ENCODE assay signal across 18 mouse cellular contexts in the genomic region with DNA sequence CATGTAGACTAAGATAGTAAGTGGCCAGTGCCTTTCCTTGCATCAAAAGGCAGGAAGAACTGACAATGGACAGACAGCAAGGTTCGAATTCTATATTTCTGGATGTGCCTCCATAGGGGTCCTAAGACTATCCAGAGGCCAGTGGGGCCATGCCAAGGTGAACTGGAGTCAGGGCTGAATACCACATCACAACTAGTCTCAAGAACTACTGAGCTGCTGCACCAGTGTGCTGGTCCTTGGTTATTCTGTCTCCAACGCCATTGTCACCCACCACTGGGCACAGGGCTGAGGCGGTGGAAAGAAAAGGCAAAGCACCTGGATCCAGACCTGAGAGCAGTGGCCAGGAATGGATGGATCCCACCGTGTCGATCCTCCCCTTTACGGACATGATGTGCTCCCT. TPM values are rescaled to one million over a fixed set of nuclear protein-coding genes. Genes with fewer than 3 reads are reported as not detected.
"Had no signal": no experiment of that assay in that cellular context is flagged by ENCODE, and none has a peak within 500 bp of the region (broad histone marks: within the 10 kb centered on the region; RNA-seq: fewer than 3 reads in every experiment).

No protein-coding gene starts in this region.

- H3K9me3 ChIP-seq: liver, embryonic 15.5 days; lung, embryonic 15.5 days; megakaryocyte, embryonic 14.5 days; midbrain, embryonic 13.5 days; midbrain, embryonic 15.5 days; neural tube, embryonic 12.5 days; stomach, embryonic 15.5 days had no signal

- H3K4me3 ChIP-seq: liver, embryonic 15.5 days; lung, embryonic 15.5 days; megakaryocyte, embryonic 14.5 days; midbrain, embryonic 13.5 days; midbrain, embryonic 15.5 days; neural tube, embryonic 12.5 days; stomach, embryonic 15.5 days had no signal

- H3K4me1 ChIP-seq: lung, embryonic 15.5 days; midbrain, embryonic 13.5 days; midbrain, embryonic 15.5 days; neural tube, embryonic 12.5 days; stomach, embryonic 15.5 days had no signal

- H3K4me2 ChIP-seq: liver, embryonic 15.5 days; lung, embryonic 15.5 days; midbrain, embryonic 11.5 days; midbrain, embryonic 13.5 days; midbrain, embryonic 15.5 days; neural tube, embryonic 12.5 days; stomach, embryonic 15.5 days had no signal

- H3K27me3 ChIP-seq: liver, embryonic 15.5 days; lung, embryonic 15.5 days; megakaryocyte, embryonic 14.5 days; midbrain, embryonic 13.5 days; midbrain, embryonic 15.5 days; neural tube, embryonic 12.5 days; stomach, embryonic 15.5 days had no signal

- H3K9ac ChIP-seq: liver, embryonic 15.5 days; liver, postnatal 0 days; lung, embryonic 15.5 days; midbrain, embryonic 13.5 days; midbrain, embryonic 15.5 days; neural tube, embryonic 12.5 days; stomach, embryonic 15.5 days had no signal

- H3K27ac ChIP-seq: liver, embryonic 15.5 days; lung, embryonic 15.5 days; macrophage; midbrain, embryonic 13.5 days; midbrain, embryonic 15.5 days; neural tube, embryonic 12.5 days; stomach, embryonic 15.5 days; stomach, postnatal 0 days had no signal

- DNase-seq: liver, postnatal 0 days; lung, adult 2 months; lung, postnatal 14 days; lung, postnatal 36 days; right cerebral cortex, postnatal 14 days had no signal

- ATAC-seq: liver, postnatal 0 days; lung, postnatal 0 days; midbrain, embryonic 13.5 days; midbrain, embryonic 15.5 days had no signal

RNA-seq across cellular contexts. Expression of gene Fbxo40, which starts 57.7 kb away (rescaled TPM):
- polyA plus RNA-seq: liver, postnatal 0 days; midbrain, embryonic 11.5 days; midbrain, embryonic 13.5 days; midbrain, embryonic 15.5 days; midbrain, postnatal 0 days; neural tube, embryonic 12.5 days; neural tube, embryonic 14.5 days; stomach, postnatal 0 days had no signal

RNA-seq across cellular contexts. Expression of gene Eaf2, which starts 57.7 kb away (rescaled TPM):
- polyA plus RNA-seq: macrophage had no signal
